Comparison of ENCODE assay signal across 13 mouse cellular contexts in genomic region chr5:12583293-12583834, GRCm38 (mm10).
DNase-seq lines count a peak whose midpoint lies in the region; ATAC-seq and TF ChIP-seq lines count a peak whose summit lies in the region.
"Had no signal": no experiment of that assay in that cellular context is flagged by ENCODE, and none has a peak within 500 bp of the region (broad histone marks: within the 10 kb centered on the region; RNA-seq: fewer than 3 reads in every experiment).

No protein-coding gene starts in this region.

- H3K36me3 ChIP-seq in kidney, embryonic 14.5 days (ENCODE audit: control insufficient read depth, insufficient read depth, low read length), result peaks cover 3% of the 10 kb centered on the region
- H3K36me3 ChIP-seq in midbrain, embryonic 13.5 days, result no peaks in the 10 kb centered on the region
- H3K36me3 ChIP-seq: hindbrain, embryonic 15.5 days had no signal

- TF ChIP-seq CTCF in Patski (IDR thresholded peaks at IDR 0.05), result no peak
- TF ChIP-seq CTCF in cerebellum, adult 2 months (IDR thresholded peaks at IDR 0.05; ENCODE audit: borderline replicate concordance, insufficient read depth, low read depth, low read length), result no peak

- TF ChIP-seq POLR2A in cerebellum, adult 2 months (IDR thresholded peaks at IDR 0.05; ENCODE audit: borderline replicate concordance, insufficient read depth, low read length), result no peak

- CTCF ChIA-PET in Patski (lab: Charles Lee), result interaction anchor here (0.8 to 2.2 kb wide), 4 partner anchors 9 to 37 kb away, joined by 3 to 7 read pairs (median 4); no protein-coding TSS in a partner anchor

- peak; percentile 62; the same call in 1 of the 2 replicates for ATAC-seq in kidney, embryonic 14.5 days (ENCODE audit: low FRiP score, low TSS enrichment)
- peak; percentile 89 for ATAC-seq in Patski
- ATAC-seq in midbrain, embryonic 13.5 days, result no peak

- H3K9ac ChIP-seq in kidney, embryonic 14.5 days (ENCODE audit: low read depth, low read length), result no peak overlapping the region
- no peak overlapping the region for H3K9ac ChIP-seq in midbrain, embryonic 13.5 days (replicated peaks)
- H3K9ac ChIP-seq: hindbrain, embryonic 15.5 days had no signal

- H3K4me2 ChIP-seq in kidney, embryonic 14.5 days (replicated peaks; ENCODE audit: low read depth, low read length), result no peak overlapping the region
- H3K4me2 ChIP-seq in midbrain, embryonic 13.5 days (replicated peaks), result no peak overlapping the region
- H3K4me2 ChIP-seq: hindbrain, embryonic 15.5 days; liver, embryonic 11.5 days had no signal

- DNase-seq in kidney, adult 11 months, result no peak
- DNase-seq in 3134 (ENCODE audit: extremely low read depth, insufficient read length, low spot score) (peak; percentile 26), Patski (ENCODE audit: low read depth, low spot score) (peak; percentile 84)
- peak; percentile 28 for DNase-seq in forelimb bud, embryonic 11.5 days (ENCODE audit: low read depth, low spot score)
- no peak for DNase-seq in thymus, postnatal 4 days
- DNase-seq in cerebellum, adult 2 months, result no peak
- DNase-seq: cerebellum, adult 11 months; gastrocnemius, postnatal 25 days; layer of hippocampus, adult 9-11 months had no signal

- H3K4me3 ChIP-seq in kidney, embryonic 14.5 days (ENCODE audit: low read length), result no peak overlapping the region
- H3K4me3 ChIP-seq in cerebellum, adult 2 months (replicated peaks; ENCODE audit: insufficient read depth, low read depth, low read length), result no peak overlapping the region
- no peak overlapping the region for H3K4me3 ChIP-seq in midbrain, embryonic 13.5 days (replicated peaks)
- H3K4me3 ChIP-seq: hindbrain, embryonic 15.5 days had no signal

- WGBS in kidney, embryonic 14.5 days, result 61% methylated on average over 3 of the region's 3 CpGs
- 21% methylated on average over 3 of the region's 3 CpGs for WGBS in cerebellum, adult 2 months
- 80% methylated on average over 3 of the region's 3 CpGs for WGBS in midbrain, embryonic 13.5 days

- POLR2A ChIA-PET in Patski (lab: Charles Lee), result interaction anchor here (0.7 kb wide), 1 partner anchor 9 kb away, joined by 4 read pairs; no protein-coding TSS in a partner anchor

- no peaks in the 10 kb centered on the region for H3K9me3 ChIP-seq in kidney, embryonic 14.5 days (ENCODE audit: control insufficient read depth, low read length)
- no peaks in the 10 kb centered on the region for H3K9me3 ChIP-seq in midbrain, embryonic 13.5 days
- H3K9me3 ChIP-seq: hindbrain, embryonic 15.5 days had no signal

- no peaks in the 10 kb centered on the region for H3K27me3 ChIP-seq in kidney, embryonic 14.5 days (ENCODE audit: control insufficient read depth, insufficient read depth, low read length)
- no peaks in the 10 kb centered on the region for H3K27me3 ChIP-seq in Patski
- no peaks in the 10 kb centered on the region for H3K27me3 ChIP-seq in cerebellum, adult 2 months (ENCODE audit: control insufficient read depth, insufficient read depth, low read length)
- H3K27me3 ChIP-seq in midbrain, embryonic 13.5 days, result no peaks in the 10 kb centered on the region
- H3K27me3 ChIP-seq: hindbrain, embryonic 15.5 days had no signal

- in situ Hi-C loops in Patski (cut with MboI; ENCODE audit: low pct_unique_long_range_greater_than_20kb), result no loop called here

- H3K27ac ChIP-seq in kidney, embryonic 14.5 days (ENCODE audit: low read depth, low read length), result no peak overlapping the region
- H3K27ac ChIP-seq in cerebellum, adult 2 months (ENCODE audit: insufficient read depth, low read length), result no peak overlapping the region
- H3K27ac ChIP-seq in midbrain, embryonic 13.5 days, result no peak overlapping the region
- H3K27ac ChIP-seq: hindbrain, embryonic 15.5 days had no signal

- H3K4me1 ChIP-seq in kidney, embryonic 14.5 days (ENCODE audit: control insufficient read depth, insufficient read depth, low read length), result no peaks in the 10 kb centered on the region
- no peaks in the 10 kb centered on the region for H3K4me1 ChIP-seq in cerebellum, adult 2 months (ENCODE audit: control insufficient read depth, insufficient read depth, low read length)
- H3K4me1 ChIP-seq in midbrain, embryonic 13.5 days (replicated peaks), result no peaks in the 10 kb centered on the region
- H3K4me1 ChIP-seq: hindbrain, embryonic 15.5 days had no signal

Comparison
In these comparisons a context has a peak if more than half of its experiments do, and no peak if none do; other contexts are left out.
1. DNase-seq: peak in 3134 (single experiment), Patski (single experiment) and forelimb bud, embryonic 11.5 days (single experiment); none in kidney, adult 11 months (single experiment), thymus, postnatal 4 days (single experiment) and cerebellum, adult 2 months (0 of 2).